Mouse (Mus musculus) left cerebral cortex, postnatal 10 days (tissue): Measurements from ENCODE around the gene Meioc. TPM values are rescaled to one million over a fixed set of nuclear protein-coding genes. Genes with fewer than 3 reads are reported as not detected.

Experiments used
- DNase-seq, 2 experiments: peaks; one replicate each; pipeline ENCODE4 v3.0.0; 2021 to 2022; ENCODE audit warnings: low spot score in 2 of 2, mixed read lengths in 1 of 2; ENCODE audit errors: extremely low spot score in 1 of 2
- intact Hi-C: fragments of 180-260 bp; cut with DNase I; formaldehyde crosslinking; loops from one replicate; pipeline ENCODE4 v1.15.1; 2025
- total RNA-seq, 2 experiments: library from RNA; stranded (reverse); gene quantifications; 2 replicates each; pipeline ENCODE4 v1.2.3; 2021

The Meioc gene
- total RNA-seq: not detected

GRCm38 (mm10) chr11:102663416-102663815, at the start of gene Meioc:
Gene Meioc, plus strand, starts transcription at chr11:102663716.
- no peak for DNase-seq
- intact Hi-C loops: no loop called here

GRCm38 (mm10) chr11:102619449-102619848, 44.1 kb upstream of the Meioc start:
- intact Hi-C loops: no loop called here
- no peak for DNase-seq

GRCm38 (mm10) chr11:102623876-102624789, 39.4 kb upstream of the Meioc start:
- peak in 1 of 2 experiments; percentile 85 for DNase-seq
- intact Hi-C loops: no loop called here

GRCm38 (mm10) chr11:102624888-102625407, 38.6 kb upstream of the Meioc start:
- intact Hi-C loops: no loop called here
- DNase-seq: no peak

- intact Hi-C loops: no loop called here
- no peak for DNase-seq
These were observed 36.2 kb upstream of the Meioc start for GRCm38 (mm10) chr11:102627171-102627931.

GRCm38 (mm10) chr11:102628529-102628928, 35.0 kb upstream of the Meioc start:
- DNase-seq: no peak
- intact Hi-C loops: no loop called here

- intact Hi-C loops: no loop called here
These were observed 34.1 kb upstream of the Meioc start for GRCm38 (mm10) chr11:102629375-102629774.

GRCm38 (mm10) chr11:102630731-102631130, 32.8 kb upstream of the Meioc start:
- intact Hi-C loops: no loop called here
- DNase-seq: no peak

More at GRCm38 (mm10) chr11:102629375-102629774, 34.1 kb upstream of the Meioc start:
- no peak for DNase-seq

- intact Hi-C loops: no loop called here
These were observed 32.3 kb upstream of the Meioc start for GRCm38 (mm10) chr11:102631203-102631602.

GRCm38 (mm10) chr11:102632725-102633124, 30.8 kb upstream of the Meioc start:
- intact Hi-C loops: no loop called here
- DNase-seq: no peak

More at GRCm38 (mm10) chr11:102631203-102631602, 32.3 kb upstream of the Meioc start:
- DNase-seq: no peak

GRCm38 (mm10) chr11:102633379-102633778, 30.1 kb upstream of the Meioc start:
- DNase-seq: no peak
- intact Hi-C loops: no loop called here

- DNase-seq: no peak
These were observed 26.6 kb upstream of the Meioc start for GRCm38 (mm10) chr11:102636887-102637286.

GRCm38 (mm10) chr11:102643891-102644382, 19.6 kb upstream of the Meioc start:
- intact Hi-C loops: no loop called here
- no peak for DNase-seq

More at GRCm38 (mm10) chr11:102636887-102637286, 26.6 kb upstream of the Meioc start:
- intact Hi-C loops: no loop called here

GRCm38 (mm10) chr11:102646226-102646625, 17.3 kb upstream of the Meioc start:
- intact Hi-C loops: no loop called here
- DNase-seq: no peak

- no peak for DNase-seq
- intact Hi-C loops: no loop called here
These were observed 15.6 kb upstream of the Meioc start for GRCm38 (mm10) chr11:102647885-102648284.

- intact Hi-C loops: loop anchor here (5.0 to 10.0 kb wide), 2 partner anchors 164 to 207 kb away; partner anchors contain the start of gene Fam171a2
- peak; percentile 48 to 70 for DNase-seq
These were observed 12.1 kb upstream of the Meioc start for GRCm38 (mm10) chr11:102651381-102651780.

GRCm38 (mm10) chr11:102652844-102653243, 10.7 kb upstream of the Meioc start:
- intact Hi-C loops: loop anchor here (2.0 to 10.0 kb wide), 3 partner anchors 80 to 208 kb away; partner anchors contain the start of gene Fam171a2
- DNase-seq: no peak

GRCm38 (mm10) chr11:102655888-102656287, 7.6 kb upstream of the Meioc start:
- DNase-seq: no peak
- intact Hi-C loops: loop anchor here (10.0 kb wide), 1 partner anchor 211 kb away; the partner anchor contains the start of gene Fam171a2
